Mouse (Mus musculus): ENCODE data around the gene Clic3. TPM values are rescaled to one million over a fixed set of nuclear protein-coding genes. Genes with fewer than 3 reads are reported as not detected.

Clic3 gene
- total RNA-seq, 4 experiments from 2014 or later: 1.2 to 1.6 TPM; not detected in 2

- no peak for DNase-seq (ENCODE audit: low spot score in 2 of 2)
Measured at GRCm38 (mm10) chr2:25506964-25507363, 50.3 kb downstream of the Clic3 start.

Small RNAs within 50 kb of the gene (microRNA-seq; reads per million reads assigned to microRNA genes)
- gene Mir3087: 10.3 to 10.4 reads per million in 2 experiments

Other genes with a start within 250 kb of the Clic3 start
- 10 to 100 TPM; 58.4 to 64.2 (median 59.4) TPM for gene Nelfb, start 245.3 kb upstream of the Clic3 start, total RNA-seq (2022)
- gene Stpg3, start 242.2 kb upstream of the Clic3 start, total RNA-seq (2022): under 1 TPM in 3 of 4 experiments, not detected in 1; 0.23 to 0.82 (median 0.30) TPM
- gene Fam166a, start 238.1 kb upstream of the Clic3 start, total RNA-seq (2022): 1 to 10 TPM in 1 of 4 experiments, not detected in 3; 1.4 TPM
- 100 to 1,000 TPM; 332 to 365 (median 345) TPM for gene Tubb4b, start 232.1 kb upstream of the Clic3 start, total RNA-seq (2022)
- gene Slc34a3, start 222.5 kb upstream of the Clic3 start, total RNA-seq (2022): not detected
- gene Rnf224, start 220.1 kb upstream of the Clic3 start, total RNA-seq (2022): not detected
- gene Rnf208, start 214.6 kb upstream of the Clic3 start, total RNA-seq (2022): 100 to 1,000 TPM; 263 to 288 (median 266) TPM
- gene Cysrt1, start 214.4 kb upstream of the Clic3 start, total RNA-seq (2022): not detected
- 1 to 10 TPM in 3 of 4 experiments, under 1 TPM in 1; 0.67 to 4.2 (median 3.4) TPM for gene AL732309.1, start 210.0 kb upstream of the Clic3 start, total RNA-seq (2022)
- 10 to 100 TPM; 31.7 to 38.3 (median 36.3) TPM for gene Tmem203, start 201.4 kb upstream of the Clic3 start, total RNA-seq (2022)
- 10 to 100 TPM; 26.5 to 30.6 (median 28.6) TPM for gene Tprn, start 194.2 kb upstream of the Clic3 start, total RNA-seq (2022)
- 10 to 100 TPM; 57.5 to 67.8 (median 62.1) TPM for gene Ssna1, start 184.4 kb upstream of the Clic3 start, total RNA-seq (2022)
- 100 to 1,000 TPM in 2 of 4 experiments, 10 to 100 TPM in 2; 88.6 to 111 (median 96.9) TPM for gene Anapc2, start 184.4 kb upstream of the Clic3 start, total RNA-seq (2022)
- gene Tmem210, start 168.7 kb upstream of the Clic3 start, total RNA-seq (2022): not detected
- not detected for gene Lrrc26, start 166.9 kb upstream of the Clic3 start, total RNA-seq (2022)
- gene Grin1, start 137.7 kb upstream of the Clic3 start, total RNA-seq (2022): 100 to 1,000 TPM; 390 to 399 (median 395) TPM
- gene Man1b1, start 124.5 kb upstream of the Clic3 start, total RNA-seq (2022): 10 to 100 TPM; 57.3 to 64.7 (median 61.0) TPM
- gene Dpp7, start 100.5 kb upstream of the Clic3 start, total RNA-seq (2022): 10 to 100 TPM; 35.1 to 50.7 (median 37.9) TPM
- 10 to 100 TPM; 20.9 to 31.0 (median 25.8) TPM for gene Uap1l1, start 91.2 kb upstream of the Clic3 start, total RNA-seq (2022)
- gene Sapcd2, start 84.5 kb upstream of the Clic3 start, total RNA-seq (2022): 1 to 10 TPM; 1.7 to 3.8 (median 2.3) TPM
- gene Entpd2, start 61.0 kb upstream of the Clic3 start, total RNA-seq (2022): 10 to 100 TPM; 13.1 to 17.5 (median 16.2) TPM
- gene Npdc1, start 57.5 kb upstream of the Clic3 start, total RNA-seq (2022): 100 to 1,000 TPM; 307 to 332 (median 316) TPM
- under 1 TPM in 2 of 4 experiments, not detected in 2; 0.40 to 0.84 TPM for gene Fut7, start 33.6 kb upstream of the Clic3 start, total RNA-seq (2022)
- 100 to 1,000 TPM; 176 to 185 (median 183) TPM for gene Abca2, start 28.1 kb upstream of the Clic3 start, total RNA-seq (2022)
- 10 to 100 TPM; 67.2 to 88.0 (median 78.1) TPM for gene Paxx, start 4.3 kb downstream of the Clic3 start, total RNA-seq (2022)
- gene Ptgds, start 13.2 kb downstream of the Clic3 start, total RNA-seq (2022): 1,000 to 10,000 TPM; 1,862 to 2,386 (median 2,226) TPM
- not detected for gene Lcn12, start 37.1 kb downstream of the Clic3 start, total RNA-seq (2022)
- gene Fbxw5, start 43.9 kb downstream of the Clic3 start, total RNA-seq (2022): 100 to 1,000 TPM; 105 to 121 (median 113) TPM
- 1 to 10 TPM in 3 of 4 experiments, under 1 TPM in 1; 0.86 to 1.9 (median 1.6) TPM for gene C8g, start 44.9 kb downstream of the Clic3 start, total RNA-seq (2022)
- gene Traf2, start 90.1 kb downstream of the Clic3 start, total RNA-seq (2022): 10 to 100 TPM; 10.3 to 11.9 (median 10.4) TPM
- gene Edf1, start 101.0 kb downstream of the Clic3 start, total RNA-seq (2022): 100 to 1,000 TPM; 123 to 209 (median 170) TPM
- 1 to 10 TPM in 3 of 4 experiments, under 1 TPM in 1; 0.46 to 3.1 (median 1.7) TPM for gene Mamdc4, start 118.0 kb downstream of the Clic3 start, total RNA-seq (2022)
- gene Phpt1, start 118.4 kb downstream of the Clic3 start, total RNA-seq (2022): 10 to 100 TPM; 57.8 to 72.0 (median 64.7) TPM
- 10 to 100 TPM; 86.8 to 96.3 (median 92.7) TPM for gene Ajm1, start 124.9 kb downstream of the Clic3 start, total RNA-seq (2022)
- gene Rabl6, start 151.7 kb downstream of the Clic3 start, total RNA-seq (2022): 100 to 1,000 TPM; 135 to 160 (median 145) TPM
- gene Ccdc183, start 160.8 kb downstream of the Clic3 start, total RNA-seq (2022): not detected
- 10 to 100 TPM; 21.0 to 30.4 (median 22.8) TPM for gene Tmem141, start 165.2 kb downstream of the Clic3 start, total RNA-seq (2022)
- 1 to 10 TPM in 2 of 4 experiments, under 1 TPM in 2; 0.46 to 1.2 (median 0.80) TPM for gene Fcna, start 171.2 kb downstream of the Clic3 start, total RNA-seq (2022)
- gene Lcn8, start 196.3 kb downstream of the Clic3 start, total RNA-seq (2022): not detected
- not detected for gene Lcn5, start 201.1 kb downstream of the Clic3 start, total RNA-seq (2022)
- gene Lcn6, start 219.9 kb downstream of the Clic3 start, total RNA-seq (2022): not detected
- not detected for gene Lcn10, start 225.9 kb downstream of the Clic3 start, total RNA-seq (2022)
- not detected for gene Obp2a, start 243.2 kb downstream of the Clic3 start, total RNA-seq (2022)
- gene Bmyc, start 249.9 kb downstream of the Clic3 start, total RNA-seq (2022): 100 to 1,000 TPM in 2 of 4 experiments, 10 to 100 TPM in 2; 86.5 to 102 (median 95.1) TPM